Mouse (Mus musculus) layer of hippocampus, adult 8-10 months (tissue): ENCODE results near the gene Spef2. TPM values are rescaled to one million over a fixed set of nuclear protein-coding genes. Genes with fewer than 3 reads are reported as not detected.
"Not testable (repeated sequence)": the region's sequence is repeated elsewhere in the genome, so short reads cannot be mapped to it uniquely, and the experiment has no call there.

Experiments used
- DNase-seq, 2 experiments: peaks; one replicate each; pipeline ENCODE4 v3.0.0; 2022; ENCODE audit warnings: low spot score in 2 of 2
- total RNA-seq, 4 experiments: library from RNA; stranded (reverse); gene quantifications; 2 replicates each; pipeline ENCODE4 v1.2.4; 2022

The Spef2 gene
- total RNA-seq, result 1 to 10 TPM; 2.2 to 2.8 (median 2.7) TPM

- DNase-seq, result peak; percentile 54 to 61
Observed at GRCm38 (mm10) chr15:9748359-9749102, at the start of gene Spef2. Spef2 (minus strand) TSS chr15:9748868.

DNA sequence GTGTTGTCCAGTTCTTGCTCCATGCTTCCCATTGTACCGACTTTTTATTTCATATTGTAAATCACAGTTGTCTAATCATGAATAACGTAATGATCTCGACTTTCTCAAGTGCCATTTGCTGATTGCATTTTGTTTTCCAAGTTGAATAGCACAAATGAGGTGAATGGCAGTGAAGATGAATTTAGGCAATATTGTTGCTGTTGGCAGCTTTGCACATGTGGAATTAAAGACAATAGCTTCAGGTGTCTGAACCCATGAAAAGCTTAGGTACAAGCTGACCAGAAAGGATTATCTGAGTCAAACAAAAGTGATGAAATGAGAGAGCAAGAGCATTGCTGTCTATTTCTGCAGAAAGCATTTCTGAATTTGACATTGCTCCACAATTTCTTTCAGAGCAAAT, 45.5 kb upstream of the Spef2 start:
- no peak for DNase-seq

DNA sequence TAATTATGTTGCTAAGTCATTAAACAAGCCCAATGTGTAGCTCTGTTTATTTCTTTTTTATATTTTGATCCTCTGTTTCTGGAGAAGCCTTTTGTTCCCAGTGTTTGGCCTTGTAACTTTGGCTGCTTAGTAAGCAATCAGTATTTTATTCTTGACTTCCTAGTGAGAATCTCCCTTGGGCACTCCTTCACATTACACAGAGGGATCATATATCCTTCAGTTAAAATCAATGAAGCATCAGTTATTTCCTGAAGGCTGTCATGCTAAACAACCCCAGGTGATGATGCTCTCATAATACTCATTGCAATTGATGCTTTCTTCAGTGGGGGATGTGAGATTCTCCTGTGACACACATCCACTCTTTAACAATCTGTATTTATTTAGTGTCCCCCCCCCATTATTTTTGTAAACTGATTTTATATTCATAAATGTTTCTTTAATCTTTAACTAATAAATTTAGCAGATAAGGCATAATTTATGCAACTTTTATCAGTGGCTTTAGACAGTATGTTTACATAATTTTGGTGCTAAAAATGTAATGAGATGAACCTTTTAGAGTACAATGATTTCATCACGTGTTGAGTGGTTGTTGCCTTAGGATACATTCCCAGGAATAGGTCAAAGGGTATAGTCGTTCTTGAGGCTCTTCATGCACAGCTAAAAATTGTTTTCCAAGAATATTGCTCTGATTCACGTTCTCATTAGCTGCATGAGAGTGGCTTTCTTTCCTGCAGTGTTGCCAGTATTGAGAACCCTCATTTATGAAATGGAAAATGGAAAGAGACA, 39.8 kb upstream of the Spef2 start:
- no peak for DNase-seq

GRCm38 (mm10) chr15:9774222-9775142, 25.8 kb upstream of the Spef2 start:
- DNase-seq, result not testable (repeated sequence)

DNA sequence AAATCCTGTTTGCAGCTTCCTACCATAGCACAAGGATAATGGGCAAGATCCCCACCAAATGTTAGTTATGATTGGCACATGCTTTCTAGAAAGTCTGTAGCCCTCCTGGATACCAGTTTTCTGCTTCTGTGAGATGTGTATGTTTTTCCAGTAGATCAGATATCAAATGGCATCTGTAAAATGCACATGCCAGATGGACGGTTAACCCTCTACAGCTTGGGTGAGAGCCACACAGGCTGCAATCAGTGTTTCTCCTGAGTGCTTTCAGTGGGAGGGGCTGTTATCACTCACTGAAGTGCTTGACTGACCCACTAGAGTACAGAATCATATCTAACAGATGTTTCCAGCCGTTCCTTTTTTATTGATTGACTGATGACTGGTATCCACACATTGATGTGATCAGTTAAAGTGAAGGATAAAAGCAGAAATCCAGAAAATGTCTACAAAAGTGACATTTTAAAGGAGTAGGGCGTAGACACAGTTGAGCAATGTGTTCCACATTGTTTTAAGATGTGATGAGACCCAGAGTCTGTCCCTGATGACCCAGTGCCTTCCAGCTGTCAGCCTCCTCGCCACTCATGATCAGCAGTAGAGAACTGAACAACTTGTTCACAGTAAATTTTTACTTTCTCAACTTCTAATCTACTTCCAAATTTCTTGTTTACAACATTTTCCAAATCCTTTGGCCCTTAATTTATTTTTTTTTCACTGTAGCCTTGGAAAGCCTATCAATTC, 19.7 kb upstream of the Spef2 start:
- no peak for DNase-seq

- DNase-seq, result no peak
Observed at GRCm38 (mm10) chr15:9767034-9767433, 18.4 kb upstream of the Spef2 start.

DNA sequence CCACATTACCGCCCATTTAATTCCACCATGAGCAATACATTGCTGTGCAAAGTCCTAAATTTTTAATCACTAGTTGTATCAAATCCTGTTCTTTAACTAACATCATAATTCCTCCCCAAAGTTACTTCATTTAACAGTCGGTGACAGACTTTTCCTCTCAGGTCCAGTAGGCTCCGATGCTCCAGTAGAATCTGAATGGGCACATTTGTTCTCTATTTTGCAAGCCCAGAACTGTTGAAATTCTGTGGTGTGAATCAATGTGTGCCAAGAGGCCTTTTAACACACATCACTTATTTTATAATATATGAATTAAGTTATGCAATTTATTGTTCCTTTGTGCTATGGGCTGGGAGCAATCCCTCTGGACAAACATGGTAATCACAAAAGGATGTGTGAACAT, 2.3 kb upstream of the Spef2 start:
- DNase-seq, result no peak

GRCm38 (mm10) chr15:9747410-9748104, 1.1 kb downstream of the Spef2 start:
- no peak for DNase-seq

DNA sequence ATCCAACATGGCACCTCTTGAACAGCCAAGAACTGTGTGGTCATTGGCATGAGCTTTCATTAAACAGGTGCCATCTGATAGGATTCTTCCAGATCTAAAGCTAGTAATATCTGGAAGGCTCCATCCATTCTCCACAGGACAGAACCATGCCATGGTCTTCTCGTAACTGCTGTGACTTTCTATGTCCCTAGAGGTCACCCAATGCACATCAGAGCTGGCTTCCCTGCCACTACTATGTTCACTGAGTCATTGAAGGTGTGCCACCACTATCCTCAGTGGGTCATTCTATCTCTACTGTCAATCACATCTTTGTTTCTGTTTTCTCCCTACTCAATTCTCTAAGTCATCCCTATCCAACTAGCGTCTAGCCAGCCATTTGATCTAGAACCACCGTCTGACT, 6.5 kb downstream of the Spef2 start:
- no peak for DNase-seq

DNA sequence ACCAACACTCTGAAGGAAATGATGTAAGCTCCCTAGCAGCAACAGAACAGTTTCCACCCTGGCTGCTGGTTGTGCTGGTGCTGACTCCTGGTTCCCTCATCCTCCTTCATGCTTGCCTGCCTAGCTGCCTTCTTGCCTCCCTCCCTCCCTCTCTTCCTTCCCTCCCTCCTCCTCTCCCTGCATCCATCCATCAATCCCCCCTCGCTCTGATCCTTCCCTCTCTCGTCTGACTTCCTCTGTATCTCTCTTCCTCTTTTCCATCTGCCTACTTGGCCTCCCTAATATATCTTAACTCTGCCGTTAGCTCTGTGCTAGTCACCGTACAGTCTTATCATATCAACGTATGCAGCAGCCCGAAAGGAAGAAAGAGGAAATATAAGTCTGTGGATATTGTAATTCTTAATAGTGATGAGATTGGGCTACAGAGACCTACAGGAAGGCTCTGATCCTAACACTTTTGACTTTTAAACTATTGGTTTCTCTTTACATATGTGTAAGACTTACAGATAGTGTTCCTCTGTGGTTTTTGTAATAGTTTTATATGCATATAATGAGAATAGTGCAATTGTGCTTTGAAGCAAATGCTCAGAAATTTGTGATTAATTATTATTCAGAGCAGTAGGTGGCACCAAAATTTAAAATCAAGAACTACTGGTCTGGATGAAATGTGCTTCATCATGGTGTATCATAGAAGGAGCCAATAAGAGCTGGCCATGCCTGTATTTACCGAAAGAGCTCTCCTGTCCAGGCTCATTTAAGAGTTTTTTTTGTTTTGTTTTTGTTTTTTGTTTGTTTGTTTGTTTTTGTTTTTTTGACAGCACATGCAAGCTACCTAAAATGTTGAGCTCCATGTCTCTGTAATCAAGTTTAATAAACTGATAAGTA, 33.9 kb downstream of the Spef2 start:
- no peak for DNase-seq

- DNase-seq, result no peak
Observed at GRCm38 (mm10) chr15:9713707-9714106, 35.0 kb downstream of the Spef2 start.

DNA sequence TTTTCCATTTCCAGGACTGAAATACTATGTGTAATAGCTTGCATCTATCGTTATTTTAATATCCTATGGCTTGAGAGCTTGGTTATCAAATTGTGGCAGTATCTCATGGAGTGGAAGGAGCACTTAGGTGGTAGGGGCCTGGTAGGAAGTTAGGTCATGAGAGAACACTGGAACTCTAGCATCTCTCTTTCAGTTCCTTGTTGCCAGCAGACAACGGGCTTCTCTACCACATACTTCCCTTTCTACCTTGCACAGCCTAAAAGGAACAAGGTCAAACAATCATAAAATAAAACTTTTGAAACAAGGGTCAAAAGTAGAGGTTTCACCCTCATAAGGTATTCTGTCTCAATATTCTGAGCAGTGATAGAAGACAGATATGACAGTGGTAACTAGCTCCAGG, 38.3 kb downstream of the Spef2 start:
- no peak for DNase-seq

DNA sequence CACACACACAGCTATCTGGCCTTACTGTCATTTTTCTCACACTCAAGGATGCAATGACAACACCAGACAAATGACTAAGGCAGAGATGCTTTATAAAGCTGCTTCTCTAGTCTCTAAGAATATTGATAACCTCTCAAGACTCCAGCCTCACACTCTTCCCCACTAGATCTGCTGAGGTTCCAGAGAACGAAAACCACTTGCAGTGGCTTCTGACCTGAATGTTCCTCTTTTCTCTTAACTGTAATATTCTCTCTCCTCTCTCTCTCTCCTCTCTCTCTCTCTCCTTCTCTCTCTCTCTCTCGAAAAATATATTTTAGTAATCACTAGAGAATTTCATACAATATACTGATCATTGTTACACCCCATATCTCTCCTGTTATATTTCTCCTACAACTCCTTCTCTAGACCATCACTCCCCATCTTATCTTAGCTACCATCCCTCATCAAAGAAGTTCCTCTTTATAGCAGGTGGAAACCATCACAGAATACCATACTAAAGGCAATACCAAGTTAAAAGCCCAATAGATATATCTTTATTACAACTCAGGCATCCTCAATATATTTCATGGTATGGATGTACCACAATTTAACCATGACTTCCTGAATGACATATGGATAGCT, 42.7 kb downstream of the Spef2 start:
- DNase-seq, result no peak

- DNase-seq, result no peak
Observed at GRCm38 (mm10) chr15:9701845-9702244, 46.8 kb downstream of the Spef2 start.

- no peak for DNase-seq
Observed at GRCm38 (mm10) chr15:9691721-9692120, 56.9 kb downstream of the Spef2 start.

DNA sequence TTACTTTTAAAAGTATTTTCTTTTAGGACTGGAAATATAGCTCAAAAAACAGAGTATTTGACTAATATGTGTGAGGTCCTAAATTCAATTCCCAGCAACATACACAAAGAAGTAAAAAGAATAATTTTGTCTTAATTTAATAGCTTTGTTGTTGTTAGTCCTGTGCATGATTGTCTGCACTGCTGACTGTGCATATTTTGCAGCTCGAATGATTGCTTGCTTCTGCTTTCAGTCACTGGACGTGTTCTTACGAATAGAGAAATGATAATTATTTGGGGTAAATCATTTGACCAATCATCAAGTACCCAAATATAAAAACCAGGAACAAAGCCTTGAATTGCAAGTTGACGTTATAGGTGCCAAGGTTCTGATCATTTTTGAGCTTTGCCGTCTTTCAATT, 57.8 kb downstream of the Spef2 start:
- no peak for DNase-seq

DNA sequence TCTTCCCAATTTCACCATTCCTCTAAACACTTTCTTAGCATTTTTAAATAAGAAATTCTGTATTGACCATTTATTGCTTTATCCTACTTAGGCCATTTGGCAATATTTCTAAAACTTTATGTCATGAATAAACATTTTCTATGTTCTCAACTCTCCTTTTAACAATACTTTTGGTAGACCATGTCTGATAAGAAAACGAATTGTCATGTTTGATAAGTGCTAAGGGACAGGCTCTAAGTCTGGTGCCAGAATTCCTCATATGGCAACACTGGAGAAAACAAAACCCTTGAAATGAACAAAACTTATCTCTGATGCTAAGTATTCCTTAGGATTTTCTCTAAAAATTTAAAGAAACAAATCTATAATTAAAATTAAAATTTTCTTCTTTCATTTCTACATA, 58.2 kb downstream of the Spef2 start:
- DNase-seq, result no peak

- DNase-seq, result no peak
Observed at GRCm38 (mm10) chr15:9683485-9683884, 65.2 kb downstream of the Spef2 start.
